Mouse (Mus musculus): ENCODE data around the gene Myo1d.

DNA sequence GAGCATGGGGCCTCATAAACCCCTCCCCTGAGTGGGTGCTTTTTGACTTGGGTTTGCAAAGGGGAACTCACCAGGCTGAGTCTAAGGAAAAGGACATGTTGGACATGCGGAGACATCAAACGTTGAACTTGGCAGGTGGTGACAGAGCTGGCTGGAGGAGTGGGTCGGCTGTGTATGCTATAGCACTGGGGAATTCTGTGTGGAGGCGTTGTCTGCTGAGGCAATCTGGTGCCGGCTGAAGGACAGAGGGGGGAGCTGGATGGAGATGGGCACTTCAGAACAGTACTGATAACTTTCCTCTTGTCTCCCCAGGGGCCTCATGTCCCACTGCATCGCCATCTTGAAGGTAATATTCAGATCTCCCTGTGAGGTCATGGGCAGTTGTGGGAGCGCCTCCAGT lies 35.5 kb upstream of the Myo1d start:
- TF ChIP-seq CTCF (IDR thresholded peaks at IDR 0.05) = no peak
- no peak for TF ChIP-seq EP300 (IDR thresholded peaks at IDR 0.05)
